Mouse (Mus musculus): ENCODE data around the gene Gtf2b.

DNA sequence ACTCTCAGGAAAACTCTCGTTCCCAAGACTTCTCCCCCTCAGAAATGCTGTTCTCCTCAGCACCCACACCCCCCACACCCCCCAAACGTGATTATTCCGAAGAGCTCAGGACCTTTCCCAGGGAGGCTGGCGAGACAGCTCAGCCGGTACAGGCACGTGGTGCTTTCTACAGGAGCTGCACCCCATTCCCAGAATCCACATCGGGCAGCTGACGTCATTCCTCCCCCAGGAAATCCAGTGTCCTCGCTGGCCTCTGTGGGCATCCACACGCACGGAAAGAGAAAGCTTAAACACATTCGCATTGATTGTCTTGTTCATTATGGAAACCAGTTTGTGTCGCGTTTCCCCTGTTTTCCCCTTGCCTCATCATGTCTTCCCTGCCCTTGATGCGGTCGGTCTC, 15.7 kb upstream of the Gtf2b start:
- TF ChIP-seq CTCF (conservative IDR thresholded peaks at IDR 0.05; ENCODE audit: low read length) = no peak
- TF ChIP-seq POU5F1 (IDR thresholded peaks at IDR 0.05; ENCODE audit: borderline replicate concordance, low read length) = no peak
- TF ChIP-seq NANOG (IDR thresholded peaks at IDR 0.05; ENCODE audit: borderline replicate concordance, low read length) = no peak

Data from E14TG2a.4 (cell line).